Mouse (Mus musculus) left cerebral cortex, postnatal 36 days (tissue): ENCODE measurements around the gene Nipal1. TPM values are rescaled to one million over a fixed set of nuclear protein-coding genes. Genes with fewer than 3 reads are reported as not detected.

ENCODE experiments used
- DNase-seq, 2 experiments: peaks; one replicate each; pipeline ENCODE4 v3.0.0; 2021 to 2022; ENCODE audit warnings: low spot score in 2 of 2, mixed read lengths in 1 of 2
- intact Hi-C: fragments of 180-260 bp; cut with DNase I; formaldehyde crosslinking; loops from one replicate; pipeline ENCODE4 v1.15.1; 2025
- total RNA-seq, 2 experiments: library from RNA; stranded (reverse); gene quantifications; 2 replicates each; pipeline ENCODE4 v1.2.3; 2021

Gene Nipal1
- total RNA-seq: not detected

- peak; percentile 6 to 13 for DNase-seq
- intact Hi-C loops: no loop called here
Measured at GRCm38 (mm10) chr5:72647418-72647907, at the start of gene Nipal1. TSS of gene Nipal1 (plus strand) at chr5:72647795.

GRCm38 (mm10) chr5:72601006-72601405 is 46.6 kb upstream of the Nipal1 start:
- no peak for DNase-seq
- intact Hi-C loops: no loop called here

- no peak for DNase-seq
- intact Hi-C loops: no loop called here
Measured at GRCm38 (mm10) chr5:72603138-72603537, 44.5 kb upstream of the Nipal1 start.

- DNase-seq: no peak
- intact Hi-C loops: no loop called here
Measured at GRCm38 (mm10) chr5:72617413-72617812, 30.2 kb upstream of the Nipal1 start.

- intact Hi-C loops: no loop called here
- no peak for DNase-seq
Measured at GRCm38 (mm10) chr5:72621022-72621421, 26.6 kb upstream of the Nipal1 start.

- intact Hi-C loops: no loop called here
- no peak for DNase-seq
Measured at GRCm38 (mm10) chr5:72630026-72630425, 17.6 kb upstream of the Nipal1 start.

- no peak for DNase-seq
- intact Hi-C loops: no loop called here
Measured at GRCm38 (mm10) chr5:72634791-72635271, 12.8 kb upstream of the Nipal1 start.

- intact Hi-C loops: no loop called here
- DNase-seq: no peak
Measured at GRCm38 (mm10) chr5:72636122-72636521, 11.5 kb upstream of the Nipal1 start.

GRCm38 (mm10) chr5:72636576-72636975 is 11.0 kb upstream of the Nipal1 start:
- no peak for DNase-seq
- intact Hi-C loops: no loop called here

- intact Hi-C loops: no loop called here
- no peak for DNase-seq
Measured at GRCm38 (mm10) chr5:72640072-72640471, 7.5 kb upstream of the Nipal1 start.

- no peak for DNase-seq
- intact Hi-C loops: no loop called here
Measured at GRCm38 (mm10) chr5:72643655-72644054, 3.9 kb upstream of the Nipal1 start.

- intact Hi-C loops: no loop called here
- no peak for DNase-seq
Measured at GRCm38 (mm10) chr5:72644175-72644574, 3.4 kb upstream of the Nipal1 start, which contains the start of gene Cnga1. TSS of gene Cnga1 (minus strand) at chr5:72644275.

- no peak for DNase-seq
- intact Hi-C loops: no loop called here
Measured at GRCm38 (mm10) chr5:72646131-72646530, 1.5 kb upstream of the Nipal1 start.

- intact Hi-C loops: no loop called here
- no peak for DNase-seq
Measured at GRCm38 (mm10) chr5:72646996-72647395, 599 bp upstream of the Nipal1 start.

GRCm38 (mm10) chr5:72647958-72648595 is 482 bp downstream of the Nipal1 start:
- intact Hi-C loops: no loop called here
- no peak for DNase-seq

GRCm38 (mm10) chr5:72648987-72649735 is 1.6 kb downstream of the Nipal1 start:
- DNase-seq: no peak
- intact Hi-C loops: no loop called here

GRCm38 (mm10) chr5:72653068-72653674 is 5.6 kb downstream of the Nipal1 start:
- intact Hi-C loops: no loop called here

GRCm38 (mm10) chr5:72656270-72656791 is 8.7 kb downstream of the Nipal1 start:
- intact Hi-C loops: no loop called here
- DNase-seq: no peak

More at GRCm38 (mm10) chr5:72653068-72653674, 5.6 kb downstream of the Nipal1 start:
- DNase-seq: no peak

- intact Hi-C loops: no loop called here
- DNase-seq: no peak
Measured at GRCm38 (mm10) chr5:72658375-72658774, 10.8 kb downstream of the Nipal1 start.

- DNase-seq: no peak
- intact Hi-C loops: no loop called here
Measured at GRCm38 (mm10) chr5:72661051-72661781, 13.6 kb downstream of the Nipal1 start.
